Mouse (Mus musculus): ENCODE measurements at regions not wholly inside any gene's neighbourhood (a gene's known extent, or its start where the extent isn't known, plus 50 kb on each side); places are given as distances from the start of the nearest gene placed in this dataset.
"Not testable (repeated sequence)": the region's sequence is repeated elsewhere in the genome, so short reads cannot be mapped to it uniquely, and the experiment has no call there.

DNA sequence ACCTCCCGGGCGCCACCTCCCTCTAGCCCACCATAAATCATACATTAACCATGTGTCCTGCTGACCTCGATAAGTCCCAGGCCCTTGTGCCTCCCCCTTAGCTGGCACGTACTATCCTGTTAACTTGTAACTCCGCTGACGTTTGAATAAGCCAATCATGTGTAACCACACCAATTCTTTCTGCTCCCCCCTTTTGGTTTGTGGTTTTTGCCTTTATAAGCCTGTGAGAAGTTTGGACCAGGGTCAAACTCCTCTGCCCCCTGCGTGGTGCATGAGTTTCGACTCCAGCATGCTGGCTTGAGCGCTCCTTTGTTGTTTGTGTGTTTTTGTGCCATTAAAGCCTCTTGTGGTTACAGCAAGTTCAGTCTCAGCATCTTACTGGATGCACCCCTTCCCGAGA is 138.4 kb upstream of the Samt2 start:
- not testable (repeated sequence) for H3K27me3 ChIP-seq (replicated peaks); H3K36me3 ChIP-seq (replicated peaks; ENCODE audit: low read length); H3K4me3 ChIP-seq (replicated peaks); H3K4me1 ChIP-seq
- peaks cover 19% of the 10 kb centered on the region for H3K9me3 ChIP-seq

DNA sequence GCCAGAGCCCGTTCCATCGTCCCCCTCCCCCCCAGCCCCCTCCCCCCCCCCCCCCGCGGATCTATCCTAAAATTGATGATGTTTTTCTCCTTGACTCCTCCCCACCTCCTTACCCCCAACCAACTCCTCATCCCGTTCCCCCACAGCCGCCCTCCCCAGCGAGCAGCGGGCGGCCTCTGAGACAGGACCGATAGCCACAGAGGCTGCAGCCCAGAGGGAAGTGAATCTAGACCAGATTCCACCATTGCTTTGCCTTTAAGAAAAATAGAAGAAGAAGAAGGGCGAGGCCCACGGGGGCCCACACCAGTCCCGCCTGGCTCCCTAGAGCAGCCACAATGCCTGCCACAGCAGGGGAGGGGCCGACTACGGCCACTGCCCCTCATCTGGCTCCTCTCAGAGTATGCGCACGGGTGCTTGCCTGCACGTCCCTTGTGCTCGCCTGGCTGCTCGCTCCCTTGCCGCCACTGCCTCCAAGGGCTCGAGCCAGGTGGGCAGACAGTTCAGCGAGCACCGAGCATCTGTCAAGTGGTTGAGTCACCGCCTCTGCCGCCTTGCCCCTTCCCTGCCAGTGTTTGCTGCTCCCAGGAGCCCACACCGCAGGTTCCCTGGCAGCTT is 134.6 kb upstream of the Samt2 start:
- H3K27me3 ChIP-seq (replicated peaks) = no peaks in the 10 kb centered on the region
- H3K36me3 ChIP-seq (replicated peaks; ENCODE audit: low read length) = no peaks in the 10 kb centered on the region
- peak overlapping the region; percentile 54 for H3K4me3 ChIP-seq (replicated peaks)
- TF ChIP-seq FLI1 (IDR thresholded peaks at IDR 0.05; ENCODE audit: low read length) = no peak
- no peak for TF ChIP-seq GATA1 (IDR thresholded peaks at IDR 0.05; ENCODE audit: borderline replicate concordance, low read length)
- no peaks in the 10 kb centered on the region for H3K4me1 ChIP-seq
- H3K9me3 ChIP-seq = peaks cover 29% of the 10 kb centered on the region

DNA sequence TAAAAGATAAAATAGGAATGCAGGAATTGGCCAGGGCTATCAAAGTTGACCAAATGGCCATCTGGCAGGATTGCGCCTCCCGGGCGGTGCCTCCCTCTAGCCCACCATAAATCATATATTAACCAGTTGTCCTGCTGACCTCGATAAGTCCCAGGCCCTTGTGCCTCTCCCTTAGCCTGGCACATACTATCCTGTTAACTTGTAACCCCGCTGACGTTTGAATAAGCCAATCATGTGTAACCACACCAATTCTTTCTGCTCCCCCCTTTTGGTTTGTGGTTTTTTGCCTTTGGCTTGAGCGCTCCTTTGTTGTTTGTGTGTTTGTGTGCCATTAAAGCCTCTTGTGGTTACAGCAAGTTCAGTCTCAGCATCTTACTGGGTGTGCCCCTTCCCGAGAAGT is 133.4 kb upstream of the Samt2 start:
- H3K4me1 ChIP-seq; H3K4me3 ChIP-seq (replicated peaks); H3K36me3 ChIP-seq (replicated peaks; ENCODE audit: low read length); H3K27me3 ChIP-seq (replicated peaks): not testable (repeated sequence)
- H3K9me3 ChIP-seq = peaks cover 29% of the 10 kb centered on the region

DNA sequence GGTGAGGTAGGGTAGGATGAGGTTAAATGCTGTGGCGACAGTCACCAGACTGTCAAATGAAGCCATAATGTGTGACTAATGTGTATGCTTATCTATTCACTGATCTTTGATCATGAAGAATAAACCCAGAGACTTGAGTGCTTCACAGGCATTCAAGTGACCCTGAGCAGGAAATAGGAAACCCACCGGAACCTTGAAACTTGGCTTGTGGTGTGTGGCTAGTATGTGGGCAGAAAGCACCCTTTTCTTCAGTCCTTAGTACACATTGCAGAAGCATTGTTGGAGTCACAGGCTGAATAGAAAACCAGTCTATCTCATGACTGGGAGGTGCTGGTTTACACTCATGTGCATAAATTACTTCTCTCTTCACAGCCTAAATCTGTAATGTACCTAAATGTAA is 91.4 kb upstream of the Samt2 start:
- H3K27me3 ChIP-seq (replicated peaks); H3K4me1 ChIP-seq; H3K4me3 ChIP-seq (replicated peaks); H3K36me3 ChIP-seq (replicated peaks; ENCODE audit: low read length); H3K9me3 ChIP-seq: not testable (repeated sequence)

Measured in megakaryocyte, embryonic 14.5 days (primary cell).